Mouse (Mus musculus) ES-E14 (cell line): ENCODE results near the gene Akt2. TPM values are rescaled to one million over a fixed set of nuclear protein-coding genes. Genes with fewer than 3 reads are reported as not detected.
"Not testable (repeated sequence)": the region's sequence is repeated elsewhere in the genome, so short reads cannot be mapped to it uniquely, and the experiment has no call there.

Source experiments
- DNase-seq: peaks from one replicate; pipeline ENCODE4 v3.0.0-alpha.2; 2013; ENCODE audit warnings: low read depth, low spot score
- H3K27ac ChIP-seq: 2 replicates; pipeline ENCODE4 v1.5.1; 2012; ENCODE audit warnings: low read depth, mild to moderate bottlenecking, low read length, moderate library complexity, mixed read lengths; ENCODE audit not compliant: poor library complexity, insufficient read depth, severe bottlenecking
- H3K36me3 ChIP-seq: 2 replicates; pipeline ENCODE4 v1.6.1; 2012; ENCODE audit warnings: mild to moderate bottlenecking, low read length, moderate library complexity, mixed read lengths; ENCODE audit not compliant: control insufficient read depth, poor library complexity, insufficient read depth, severe bottlenecking
- H3K4me1 ChIP-seq, 2 experiments: fragments of 150-350 bp in 1 of 2; sonication (generic) in 1 of 2; 2 replicates each; pipeline ENCODE4 v1.6.1; 2012; ENCODE audit warnings: low read length in 2 of 2, mild to moderate bottlenecking in 1 of 2, mixed read lengths in 1 of 2; ENCODE audit not compliant: control insufficient read depth in 2 of 2, insufficient read depth in 2 of 2, poor library complexity in 1 of 2
- H3K4me3 ChIP-seq, 2 experiments: fragments of 150-350 bp in 1 of 2; sonication (generic) in 1 of 2; 2 replicates each; pipeline ENCODE4 v1.5.1; 2012; ENCODE audit warnings: low read length in 2 of 2, low read depth in 1 of 2, mild to moderate bottlenecking in 1 of 2, mixed read lengths in 1 of 2; ENCODE audit not compliant: insufficient read depth in 1 of 2, poor library complexity in 1 of 2, severe bottlenecking in 1 of 2
- H3K9ac ChIP-seq: 2 replicates; pipeline ENCODE4 v1.6.1; 2012; ENCODE audit warnings: low read depth, mild to moderate bottlenecking, low read length, mixed read lengths; ENCODE audit not compliant: poor library complexity, insufficient read depth, severe bottlenecking
- H3K9me3 ChIP-seq: fragments of 150-350 bp; sonication (generic); 2 replicates; pipeline ENCODE4 v1.6.1; 2012; ENCODE audit warnings: low read depth, mild to moderate bottlenecking, low read length; ENCODE audit not compliant: control insufficient read depth, insufficient read depth
- CHD2 ChIP-seq: IDR thresholded peaks from 2 replicates; pipeline ENCODE4 v1.6.1; 2014; ENCODE audit warnings: mild to moderate bottlenecking, low read depth, low read length, inconsistent platforms
- HCFC1 ChIP-seq: IDR thresholded peaks from 2 replicates; pipeline ENCODE4 v1.6.1; 2012; ENCODE audit warnings: low read length, inconsistent platforms, borderline replicate concordance; ENCODE audit not compliant: insufficient read depth
- MAFK ChIP-seq: IDR thresholded peaks from 2 replicates; pipeline ENCODE4 v1.6.1; 2014; ENCODE audit warnings: mild to moderate bottlenecking, low read depth, low read length, inconsistent platforms; ENCODE audit not compliant: insufficient read depth
- ZC3H11A ChIP-seq: IDR thresholded peaks from 2 replicates; pipeline ENCODE4 v1.6.1; 2012; ENCODE audit warnings: low read depth, mild to moderate bottlenecking, inconsistent platforms, low read length, borderline replicate concordance
- ZNF384 ChIP-seq: IDR thresholded peaks from 2 replicates; pipeline ENCODE4 v1.6.1; 2012; ENCODE audit warnings: low read depth, low read length, inconsistent platforms
- in situ Hi-C, 2 experiments: fragments of 600-800 bp; cut with MboI; formaldehyde crosslinking; loops; one replicate each; pipeline ENCODE4 v1.15.1; 2025; ENCODE audit warnings: low sequenced_read_pairs in 2 of 2, inconsistent platforms in 1 of 2; ENCODE audit not compliant: unreplicated experiment in 2 of 2
- total RNA-seq: library from RNA; depleted of rRNA; stranded (reverse); fragments of 300-350 nt; gene quantifications from 2 replicates; pipeline ENCODE4 v1.2.3, GENCODE M21; 2012

Akt2 gene
- total RNA-seq, 1 experiment: 44.8 TPM

- Histone ChIP-seq H3K27ac (no peak overlapping the region), H3K9me3 (no peaks in the 10 kb centered on the region), H3K4me3 (no peak overlapping the region), H3K4me1 (peaks cover 0 to 3% of the 10 kb centered on the region in 2 experiments; a peak in 1 of 4 replicates), H3K36me3 (peaks cover 32% of the 10 kb centered on the region), H3K9ac (no peak overlapping the region)
- DNase-seq: no peak
- in situ Hi-C loops: no loop called here
- no peak for TF ChIP-seq MAFK
- TF ChIP-seq ZC3H11A: no peak
- TF ChIP-seq CHD2: no peak
- TF ChIP-seq ZNF384: no peak
- no peak for TF ChIP-seq HCFC1
These were observed 40.1 kb downstream of the Akt2 start for GRCm38 (mm10) chr7:27631439-27631838.

- no peak overlapping the region for H3K27ac ChIP-seq
- TF ChIP-seq HCFC1: no peak
- TF ChIP-seq ZNF384: no peak
- no peak for TF ChIP-seq CHD2
- TF ChIP-seq ZC3H11A: no peak
- TF ChIP-seq MAFK: no peak
These were observed 41.8 kb downstream of the Akt2 start for GRCm38 (mm10) chr7:27633166-27633565.

GRCm38 (mm10) chr7:27634691-27635090 lies 43.3 kb downstream of the Akt2 start:
- no peak for TF ChIP-seq ZNF384
- TF ChIP-seq ZC3H11A: no peak
- no peak for TF ChIP-seq HCFC1
- TF ChIP-seq MAFK: no peak
- TF ChIP-seq CHD2: no peak
- H3K4me1 ChIP-seq: 0 out of 4 replicates have a peak, but pooled peaks cover 0 to 3% of the 10 kb centered on the region in 2 experiments
- no peak for DNase-seq
- no peak overlapping the region for H3K9ac ChIP-seq
- no peak overlapping the region for H3K27ac ChIP-seq
- H3K9me3 ChIP-seq: no peaks in the 10 kb centered on the region
- H3K4me3 ChIP-seq: no peak overlapping the region
- in situ Hi-C loops: no loop called here
- H3K36me3 ChIP-seq: peaks cover 27% of the 10 kb centered on the region

More at GRCm38 (mm10) chr7:27633166-27633565, 41.8 kb downstream of the Akt2 start:
- H3K4me3 ChIP-seq: no peak overlapping the region
- in situ Hi-C loops: no loop called here
- H3K9me3 ChIP-seq: no peaks in the 10 kb centered on the region
- H3K36me3 ChIP-seq: peaks cover 38% of the 10 kb centered on the region
- DNase-seq: no peak
- H3K4me1 ChIP-seq: 0 out of 4 replicates have a peak, but pooled peaks cover 0 to 3% of the 10 kb centered on the region in 2 experiments
- no peak overlapping the region for H3K9ac ChIP-seq

GRCm38 (mm10) chr7:27635094-27635493 lies 43.7 kb downstream of the Akt2 start:
- H3K9ac ChIP-seq, H3K4me1 ChIP-seq, DNase-seq, H3K27ac ChIP-seq, H3K4me3 ChIP-seq, in situ Hi-C loops, H3K9me3 ChIP-seq: not testable (repeated sequence)
- peaks cover 27% of the 10 kb centered on the region for H3K36me3 ChIP-seq

- Histone ChIP-seq H3K9ac (no peak overlapping the region), H3K9me3 (no peaks in the 10 kb centered on the region), H3K36me3 (no peaks in the 10 kb centered on the region), H3K4me3 (no peak overlapping the region), H3K27ac (no peak overlapping the region), H3K4me1 (peaks cover 0 to 2% of the 10 kb centered on the region in 2 experiments; a peak in 2 of 4 replicates)
- no peak for DNase-seq
- in situ Hi-C loops: no loop called here
- TF ChIP-seq MAFK: no peak
- no peak for TF ChIP-seq HCFC1
- peak; percentile 43; the same call in 1 of the 2 replicates for TF ChIP-seq ZNF384
- no peak for TF ChIP-seq CHD2
- TF ChIP-seq ZC3H11A: 0 out of 2 replicates have a peak, but pooled peaks have one; percentile 19
These were observed 53.1 kb downstream of the Akt2 start for GRCm38 (mm10) chr7:27644471-27644870.
